Mouse (Mus musculus) adrenal gland, postnatal 10 days (tissue): ENCODE measurements around the gene Aqp2. TPM values are rescaled to one million over a fixed set of nuclear protein-coding genes. Genes with fewer than 3 reads are reported as not detected.

Experiments
- DNase-seq: peaks from one replicate; pipeline ENCODE4 v3.0.0; 2021; ENCODE audit warnings: mixed read lengths
- total RNA-seq, 2 experiments: library from RNA; stranded (reverse); gene quantifications; 2 replicates each; pipeline ENCODE4 v1.2.3; 2021

Gene Aqp2
- total RNA-seq, 2 experiments from 2014 or later: 0.33 to 1.4 TPM

- DNase-seq: no peak
Measured at GRCm38 (mm10) chr15:99619821-99620220, 41.0 kb downstream of the Aqp2 start.

GRCm38 (mm10) chr15:99622063-99622462 lies 43.2 kb downstream of the Aqp2 start:
- no peak for DNase-seq

GRCm38 (mm10) chr15:99631618-99632017 lies 52.8 kb downstream of the Aqp2 start:
- DNase-seq: no peak

Other genes with a start within 250 kb of the Aqp2 start
- gene Fmnl3, start 208.6 kb upstream of the Aqp2 start, total RNA-seq: 10 to 100 TPM; 27.6 to 31.7 TPM
- gene Tmbim6, start 186.2 kb upstream of the Aqp2 start, total RNA-seq: 100 to 1,000 TPM; 581 to 642 TPM
- 10 to 100 TPM; 19.8 to 34.0 TPM for gene Nckap5l, start 121.3 kb upstream of the Aqp2 start, total RNA-seq
- gene Bcdin3d, start 104.3 kb upstream of the Aqp2 start, total RNA-seq: 1 to 10 TPM; 6.0 to 6.5 TPM
- gene Faim2, start 50.9 kb upstream of the Aqp2 start, total RNA-seq: 10 to 100 TPM; 10.5 to 13.7 TPM
- gene Aqp5, start 11.7 kb downstream of the Aqp2 start, total RNA-seq: 1 to 10 TPM in 1 of 2 experiments, under 1 TPM in 1; 0.61 to 1.6 TPM
- not detected for gene Aqp6, start 22.3 kb downstream of the Aqp2 start, total RNA-seq
- 10 to 100 TPM; 32.1 TPM for gene Racgap1, start 72.6 kb downstream of the Aqp2 start, total RNA-seq
- gene Asic1, start 91.3 kb downstream of the Aqp2 start, total RNA-seq: 1 to 10 TPM in 1 of 2 experiments, under 1 TPM in 1; 0.75 to 1.5 TPM
- gene Smarcd1, start 123.1 kb downstream of the Aqp2 start, total RNA-seq: 10 to 100 TPM; 47.1 to 49.6 TPM
- gene Gm17349, start 126.4 kb downstream of the Aqp2 start, total RNA-seq: 10 to 100 TPM; 10.9 to 24.6 TPM
- gene Gpd1, start 138.5 kb downstream of the Aqp2 start, total RNA-seq: 1,000 to 10,000 TPM; 1,543 to 1,818 TPM
- gene Cox14, start 146.6 kb downstream of the Aqp2 start, total RNA-seq: 100 to 1,000 TPM; 178 to 185 TPM
- 10 to 100 TPM; 35.9 to 41.6 TPM for gene Cers5, start 193.8 kb downstream of the Aqp2 start, total RNA-seq